Mouse (Mus musculus) forebrain, embryonic 10.5 days (tissue): Measurements from ENCODE around the gene Jmjd1c. TPM values are rescaled to one million over a fixed set of nuclear protein-coding genes. Genes with fewer than 3 reads are reported as not detected.
A peak's percentile ranks its signal among the peaks of the same experiment; 100 is the strongest.

ENCODE experiments used
- DNase-seq: peaks from one replicate; pipeline ENCODE4 v3.0.0-alpha.2; 2017; ENCODE audit warnings: low spot score; ENCODE audit errors: extremely low spot score
- H3K27ac ChIP-seq: fragments of 300-500 bp; sonication (generic); 2 replicates; pipeline ENCODE4 v1.5.1; 2016; ENCODE audit warnings: mild to moderate bottlenecking
- H3K27me3 ChIP-seq: fragments of 300-500 bp; sonication (generic); 2 replicates; pipeline ENCODE4 v1.6.1; 2016; ENCODE audit warnings: mild to moderate bottlenecking; ENCODE audit not compliant: poor library complexity, severe bottlenecking
- H3K36me3 ChIP-seq: fragments of 300-500 bp; sonication (generic); replicated peaks from 2 replicates; pipeline ENCODE4 v1.6.1; 2016; ENCODE audit warnings: mild to moderate bottlenecking, moderate library complexity
- H3K4me1 ChIP-seq: fragments of 300-500 bp; sonication (generic); 2 replicates; pipeline ENCODE4 v1.6.1; 2016
- H3K4me3 ChIP-seq: fragments of 300-500 bp; sonication (generic); 2 replicates; pipeline ENCODE4 v1.5.1; 2016; ENCODE audit warnings: mild to moderate bottlenecking, moderate library complexity
- H3K9me3 ChIP-seq: fragments of 300-500 bp; sonication (generic); 2 replicates; pipeline ENCODE4 v1.6.1; 2016; ENCODE audit warnings: mild to moderate bottlenecking, moderate library complexity
- WGBS: fragments of 180-500 bp; shearing (Covaris S2); methylation state at CpG from one replicate; pipeline ENCODE4 v1.1.7; 2016; 5-methylcytosine and 5-hydroxymethylcytosine counted together
- polyA plus RNA-seq: library from polyadenylated mRNA; unstranded; fragments of >200 nt; fragmentation: Nextera tagmentation; extraction: Ambion mirVana; gene quantifications from 2 replicates; pipeline ENCODE4 v1.2.1, GENCODE M21; 2016

The Jmjd1c gene
- polyA plus RNA-seq, 1 experiment from 2014 or later = 29.7 TPM

- no peak overlapping the region for H3K4me3 ChIP-seq
- 100% methylated on average over 1 of the region's 1 CpGs for WGBS
- peaks cover 92% of the 10 kb centered on the region for H3K36me3 ChIP-seq
Observed at GRCm38 (mm10) chr10:67253115-67253514, 157.2 kb downstream of the Jmjd1c start.

GRCm38 (mm10) chr10:67264852-67265251 is 168.9 kb downstream of the Jmjd1c start:
- no peaks in the 10 kb centered on the region for H3K9me3 ChIP-seq
- WGBS = 67% methylated on average over 1 of the region's 1 CpGs
- DNase-seq = no peak
- H3K36me3 ChIP-seq = peaks cover 46% of the 10 kb centered on the region
- no peak overlapping the region for H3K27ac ChIP-seq
- H3K4me3 ChIP-seq = no peak overlapping the region
- H3K27me3 ChIP-seq = no peaks in the 10 kb centered on the region
- no peaks in the 10 kb centered on the region for H3K4me1 ChIP-seq

More at GRCm38 (mm10) chr10:67253115-67253514, 157.2 kb downstream of the Jmjd1c start:
- no peaks in the 10 kb centered on the region for H3K9me3 ChIP-seq
- no peak for DNase-seq
- H3K27me3 ChIP-seq = no peaks in the 10 kb centered on the region
- H3K4me1 ChIP-seq = no peaks in the 10 kb centered on the region
- H3K27ac ChIP-seq = no peak overlapping the region

GRCm38 (mm10) chr10:67275916-67276315 is 180.0 kb downstream of the Jmjd1c start:
- Histone ChIP-seq H3K27ac (no peak overlapping the region), H3K4me3 (no peak overlapping the region), H3K27me3 (no peaks in the 10 kb centered on the region), H3K9me3 (no peaks in the 10 kb centered on the region), H3K36me3 (peaks cover 34% of the 10 kb centered on the region), H3K4me1 (no peaks in the 10 kb centered on the region)
- DNase-seq = no peak

GRCm38 (mm10) chr10:67281852-67282251 is 185.9 kb downstream of the Jmjd1c start:
- Histone ChIP-seq H3K27me3 (no peaks in the 10 kb centered on the region), H3K4me3 (no peak overlapping the region), H3K27ac (no peak overlapping the region), H3K36me3 (no peaks in the 10 kb centered on the region), H3K9me3 (no peaks in the 10 kb centered on the region), H3K4me1 (peaks cover 29% of the 10 kb centered on the region)
- no peak for DNase-seq
- WGBS = 90% methylated on average over 8 of the region's 8 CpGs

GRCm38 (mm10) chr10:67282531-67282930 is 186.6 kb downstream of the Jmjd1c start:
- 86% methylated on average over 2 of the region's 2 CpGs for WGBS
- Histone ChIP-seq H3K4me1 (peaks cover 29% of the 10 kb centered on the region), H3K27ac (no peak overlapping the region), H3K9me3 (no peaks in the 10 kb centered on the region), H3K36me3 (no peaks in the 10 kb centered on the region), H3K4me3 (no peak overlapping the region), H3K27me3 (no peaks in the 10 kb centered on the region)
- DNase-seq = no peak

- peak overlapping the region; percentile 92; the same call in 1 of the 2 replicates for H3K4me3 ChIP-seq
- WGBS = 89% methylated on average over 9 of the region's 9 CpGs
Observed at GRCm38 (mm10) chr10:67283516-67283915, 187.6 kb downstream of the Jmjd1c start.

GRCm38 (mm10) chr10:67284311-67284710 is 188.4 kb downstream of the Jmjd1c start:
- DNase-seq = no peak
- H3K27me3 ChIP-seq = no peaks in the 10 kb centered on the region
- peak overlapping the region; percentile 92 for H3K4me3 ChIP-seq
- H3K27ac ChIP-seq = peak overlapping the region; percentile 88
- H3K36me3 ChIP-seq = no peaks in the 10 kb centered on the region
- H3K9me3 ChIP-seq = no peaks in the 10 kb centered on the region
- peaks cover 29% of the 10 kb centered on the region for H3K4me1 ChIP-seq
- WGBS = 8% methylated on average over 10 of the region's 10 CpGs

More at GRCm38 (mm10) chr10:67283516-67283915, 187.6 kb downstream of the Jmjd1c start:
- no peaks in the 10 kb centered on the region for H3K9me3 ChIP-seq
- no peaks in the 10 kb centered on the region for H3K27me3 ChIP-seq
- peaks cover 29% of the 10 kb centered on the region for H3K4me1 ChIP-seq
- H3K36me3 ChIP-seq = no peaks in the 10 kb centered on the region
- H3K27ac ChIP-seq = no peak overlapping the region
- DNase-seq = no peak

- Histone ChIP-seq H3K27me3 (no peaks in the 10 kb centered on the region), H3K36me3 (no peaks in the 10 kb centered on the region), H3K4me3 (peak overlapping the region; percentile 92), H3K4me1 (peaks cover 29% of the 10 kb centered on the region), H3K9me3 (no peaks in the 10 kb centered on the region), H3K27ac (peak overlapping the region; percentile 88)
- 1% methylated on average over 41 of the region's 41 CpGs for WGBS
- DNase-seq = no peak
Observed at GRCm38 (mm10) chr10:67284761-67285175, 188.8 kb downstream of the Jmjd1c start.

- WGBS = 3% methylated on average over 52 of the region's 52 CpGs
Observed at GRCm38 (mm10) chr10:67285176-67285814, 189.4 kb downstream of the Jmjd1c start, which contains the start of gene Nrbf2. Gene Nrbf2 (minus strand): TSS chr10:67285305.

GRCm38 (mm10) chr10:67287877-67288276 is 192.0 kb downstream of the Jmjd1c start:
- no peak for DNase-seq
- no peaks in the 10 kb centered on the region for H3K36me3 ChIP-seq
- no peak overlapping the region for H3K4me3 ChIP-seq
- H3K27ac ChIP-seq = no peak overlapping the region
- H3K27me3 ChIP-seq = no peaks in the 10 kb centered on the region
- no peaks in the 10 kb centered on the region for H3K9me3 ChIP-seq
- WGBS = 81% methylated on average over 3 of the region's 3 CpGs
- peaks cover 23% of the 10 kb centered on the region for H3K4me1 ChIP-seq

More at GRCm38 (mm10) chr10:67285176-67285814, 189.4 kb downstream of the Jmjd1c start, which contains the start of gene Nrbf2:
- Histone ChIP-seq H3K4me3 (peak within 1 kb of the TSS; percentile 92), H3K4me1 (peaks cover 29% of the 10 kb centered on the region), H3K36me3 (no peaks in the 10 kb centered on the region), H3K27me3 (no peaks in the 10 kb centered on the region), H3K27ac (peak within 1 kb of the TSS; percentile 88), H3K9me3 (no peaks in the 10 kb centered on the region)
- peak; percentile 93 for DNase-seq

- Histone ChIP-seq H3K27me3 (no peaks in the 10 kb centered on the region), H3K27ac (no peak overlapping the region), H3K4me1 (peaks cover 1% of the 10 kb centered on the region), H3K4me3 (no peak overlapping the region), H3K36me3 (no peaks in the 10 kb centered on the region), H3K9me3 (no peaks in the 10 kb centered on the region)
- no peak for DNase-seq
- WGBS = 79% methylated on average over 4 of the region's 4 CpGs
Observed at GRCm38 (mm10) chr10:67290622-67291021, 194.7 kb downstream of the Jmjd1c start.

- no peaks in the 10 kb centered on the region for H3K27me3 ChIP-seq
- WGBS = 83% methylated on average over 8 of the region's 8 CpGs
Observed at GRCm38 (mm10) chr10:67291087-67291486, 195.2 kb downstream of the Jmjd1c start.

GRCm38 (mm10) chr10:67295331-67295730 is 199.4 kb downstream of the Jmjd1c start:
- no peaks in the 10 kb centered on the region for H3K4me1 ChIP-seq
- H3K27ac ChIP-seq = no peak overlapping the region
- H3K36me3 ChIP-seq = no peaks in the 10 kb centered on the region
- no peak overlapping the region for H3K4me3 ChIP-seq
- 79% methylated on average over 5 of the region's 5 CpGs for WGBS
- H3K9me3 ChIP-seq = no peaks in the 10 kb centered on the region
- no peak for DNase-seq
- no peaks in the 10 kb centered on the region for H3K27me3 ChIP-seq

More at GRCm38 (mm10) chr10:67291087-67291486, 195.2 kb downstream of the Jmjd1c start:
- H3K27ac ChIP-seq = no peak overlapping the region
- no peaks in the 10 kb centered on the region for H3K4me1 ChIP-seq
- no peak overlapping the region for H3K4me3 ChIP-seq
- DNase-seq = no peak
- H3K36me3 ChIP-seq = no peaks in the 10 kb centered on the region
- H3K9me3 ChIP-seq = no peaks in the 10 kb centered on the region
